Mouse (Mus musculus) lung, postnatal 36 days (tissue): ENCODE measurements around the gene Gm47996.
"Not testable (repeated sequence)": the region's sequence is repeated elsewhere in the genome, so short reads cannot be mapped to it uniquely, and the experiment has no call there.

ENCODE experiments used
- DNase-seq: peaks from one replicate; pipeline ENCODE4 v3.0.0; 2022; ENCODE audit warnings: mixed read lengths

Gm47996 gene

DNA sequence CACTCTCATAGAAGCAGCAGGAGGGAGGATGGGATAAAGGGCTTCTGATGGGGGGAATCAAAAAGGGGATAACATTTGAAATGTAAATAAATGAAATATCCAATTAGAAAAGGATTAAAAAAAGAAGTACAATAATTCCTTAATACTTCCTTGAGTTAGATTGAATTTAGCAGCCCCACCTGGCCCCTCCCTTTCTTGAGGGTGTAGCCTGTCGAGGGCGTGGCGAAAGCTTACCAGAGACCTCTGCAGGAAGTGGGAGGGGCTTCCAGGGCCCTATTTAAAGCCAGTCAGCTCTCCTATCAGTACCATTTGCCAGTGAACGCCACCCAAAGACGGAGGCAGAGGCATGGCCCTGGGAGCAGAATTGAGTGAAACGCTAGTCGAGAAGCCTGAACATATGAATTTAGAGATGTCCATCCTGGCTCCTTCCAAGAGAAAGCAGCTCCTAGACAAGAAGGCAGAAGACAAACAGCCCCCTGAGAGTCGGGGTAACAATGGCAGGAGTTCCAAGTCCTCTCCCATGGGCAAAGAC is at the start of gene Gm47996:
Gene Gm47996 (plus strand): TSS at position 308 of the 532 bp plus-strand sequence.
- DNase-seq, result not testable (repeated sequence)

DNA sequence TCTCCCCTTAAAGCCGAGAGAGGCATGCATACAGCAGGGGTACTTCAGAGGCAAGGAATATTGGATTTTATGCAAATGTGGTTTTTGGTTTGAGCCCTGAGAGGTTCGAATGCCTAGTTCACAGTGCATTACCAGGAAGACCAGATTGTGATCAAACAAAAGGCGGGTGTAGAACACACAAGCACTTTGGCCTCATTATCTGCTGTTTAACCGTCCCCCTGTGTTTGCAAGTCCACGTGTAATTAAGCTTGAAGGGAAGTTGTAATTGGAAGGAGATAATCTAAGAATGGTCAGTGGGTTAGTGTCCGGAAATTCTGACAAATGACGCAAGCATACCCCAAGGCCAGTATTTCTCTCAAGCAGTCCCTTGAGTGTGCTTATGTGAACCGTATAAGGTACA is 43.9 kb upstream of the Gm47996 start:
- no peak for DNase-seq

DNA sequence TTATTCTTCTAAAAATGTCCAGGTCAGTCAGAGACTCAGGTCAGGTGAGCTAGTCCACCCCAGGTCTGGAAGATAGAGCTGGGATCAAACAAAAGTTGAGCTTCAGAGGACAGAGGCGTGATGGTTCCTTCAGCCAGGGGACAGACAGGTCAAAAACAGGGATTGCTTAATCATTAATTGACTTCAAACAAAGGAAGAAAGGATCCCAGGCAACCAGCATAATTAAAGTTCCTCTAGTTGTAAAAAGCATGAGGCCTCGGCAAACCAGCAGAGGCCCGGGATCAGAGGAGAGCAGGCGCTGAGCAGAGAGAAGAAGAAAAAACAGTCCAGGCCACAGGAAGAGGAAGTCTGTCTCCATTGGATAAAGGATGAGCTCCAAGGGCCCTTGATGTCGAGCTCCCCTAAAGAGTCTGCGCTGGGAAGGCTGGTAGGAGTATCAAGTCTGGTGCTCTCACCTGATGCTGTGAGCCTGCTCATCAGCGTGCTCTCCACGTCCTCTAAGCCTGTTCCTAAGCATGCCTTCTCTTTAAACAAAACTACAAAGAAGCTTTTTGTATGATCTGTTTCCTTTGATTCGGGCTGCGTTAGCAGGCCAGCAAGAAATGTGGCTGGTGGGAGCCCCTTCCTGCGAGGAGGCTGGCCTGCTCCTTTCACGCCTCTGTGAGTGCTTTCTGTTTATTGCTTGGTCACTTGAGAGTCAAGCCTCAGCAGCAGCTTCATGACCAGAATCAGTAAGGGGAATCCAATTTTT is 42.5 kb upstream of the Gm47996 start:
- no peak for DNase-seq

DNA sequence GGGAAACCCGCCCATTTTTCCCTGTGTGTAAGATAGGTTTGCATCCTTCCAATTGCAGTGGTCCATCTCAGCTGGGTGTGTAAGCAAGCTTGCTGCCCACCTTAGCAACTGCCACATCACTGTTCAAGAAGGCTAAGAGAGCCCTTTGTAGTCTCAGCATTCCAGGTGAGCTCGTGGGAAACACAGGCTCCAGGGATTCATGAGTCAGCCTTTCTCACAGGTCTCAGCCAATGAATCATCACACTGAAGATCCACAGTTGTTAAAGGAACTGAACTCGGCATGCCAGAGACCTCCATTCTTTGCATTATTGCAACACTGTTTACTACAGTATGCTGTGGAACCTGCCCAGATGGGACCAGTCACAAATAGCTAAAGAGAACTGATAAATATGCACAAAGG is 41.3 kb upstream of the Gm47996 start:
- no peak for DNase-seq

DNA sequence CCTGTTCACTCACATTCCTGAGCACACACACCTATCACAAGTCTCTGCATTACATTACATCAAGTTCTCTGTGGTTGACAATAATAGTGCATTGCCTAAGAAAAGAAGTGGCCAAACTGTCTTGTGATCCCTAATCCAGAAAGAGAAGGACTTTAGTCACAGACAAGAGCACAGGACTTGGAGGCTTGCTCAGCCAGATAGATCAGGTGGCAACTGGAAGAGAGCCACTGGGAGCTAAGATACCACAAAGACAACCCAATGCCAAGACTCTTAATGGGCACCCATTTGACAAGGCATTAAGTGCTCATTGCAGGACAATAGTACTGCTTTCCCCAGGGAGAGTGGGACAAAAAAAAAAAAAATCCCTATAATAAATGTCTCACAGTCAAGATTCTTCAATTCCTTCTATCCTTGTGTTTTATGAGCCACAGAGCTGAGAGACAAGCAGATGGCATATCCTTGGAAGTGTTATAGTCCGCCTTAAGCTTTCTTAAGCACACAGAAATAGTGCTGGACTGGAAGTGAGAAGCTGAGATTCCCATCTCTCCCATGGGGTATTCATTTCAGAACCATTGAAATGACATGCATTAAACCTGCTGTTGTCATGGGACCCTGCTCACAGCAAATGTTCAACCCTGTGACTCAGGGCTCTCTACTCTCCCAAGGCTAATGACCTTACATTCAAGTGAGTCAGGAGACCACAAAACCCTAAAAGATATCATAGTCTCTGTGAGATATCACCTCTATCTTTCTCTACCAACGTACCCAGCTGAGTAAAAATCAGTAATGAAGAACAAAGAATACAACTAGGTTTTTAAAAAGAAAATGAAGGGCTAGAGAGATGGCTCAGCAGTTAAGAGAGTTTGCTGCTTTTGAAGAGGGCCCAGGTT is 38.1 kb upstream of the Gm47996 start:
- peak; percentile 13 for DNase-seq

DNA sequence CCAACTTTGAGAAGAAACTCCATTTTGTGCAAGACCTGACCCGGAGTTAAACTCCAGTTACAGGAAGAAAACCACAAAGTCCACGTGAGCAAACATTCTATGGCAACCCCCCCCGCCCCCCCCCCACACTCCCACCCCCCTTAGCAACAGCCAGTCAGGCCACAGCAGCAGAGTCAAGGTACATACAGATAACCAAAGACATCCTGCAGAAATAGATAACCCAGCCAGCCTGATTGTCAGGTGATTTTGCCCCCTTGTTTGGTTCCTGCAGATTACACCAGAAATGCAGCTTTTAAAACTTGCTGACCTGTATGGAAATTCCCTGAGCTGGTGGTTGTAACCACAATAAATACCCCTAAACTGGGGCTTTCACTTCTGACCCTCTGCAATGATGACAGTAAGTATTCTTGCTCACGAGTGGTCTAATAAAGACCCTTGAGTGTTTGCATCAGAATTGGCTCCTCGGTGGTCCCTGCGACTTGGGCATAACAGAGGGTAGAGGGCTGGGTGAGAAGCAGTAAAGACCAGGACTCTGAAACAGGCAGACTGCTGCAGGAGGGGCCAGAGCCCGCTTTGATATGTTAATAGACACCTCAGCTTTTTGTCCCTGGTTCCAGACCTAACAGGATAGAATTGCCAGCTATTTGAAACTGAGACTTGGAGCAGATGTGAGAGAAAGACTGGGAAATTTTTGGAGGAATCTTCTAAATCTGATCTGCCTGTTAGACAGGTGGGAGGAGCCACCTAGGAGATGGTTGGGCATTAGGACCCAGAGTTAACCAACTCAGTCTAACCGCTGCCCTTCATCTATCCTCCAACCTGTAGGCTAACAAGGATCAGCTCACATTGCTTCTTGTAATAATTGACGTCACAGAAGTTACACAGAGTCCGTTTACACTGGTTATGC is 32.6 kb upstream of the Gm47996 start:
- no peak for DNase-seq

DNA sequence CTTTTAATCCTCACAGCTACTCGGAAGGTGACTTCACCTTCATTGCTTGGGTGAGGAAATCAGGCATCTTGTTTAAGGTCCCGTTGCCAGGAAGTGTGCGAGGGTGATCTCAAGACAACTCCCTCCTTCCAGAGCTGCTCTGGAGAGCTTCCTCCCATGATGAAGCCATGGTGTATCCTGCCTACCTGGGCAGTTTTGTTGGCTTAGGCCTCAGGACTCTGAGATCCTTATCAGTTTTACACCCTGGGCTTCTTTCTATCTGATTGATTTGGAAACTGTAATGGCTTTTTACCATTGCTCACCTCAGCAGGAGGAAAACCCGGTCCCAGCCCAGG is 32.0 kb upstream of the Gm47996 start:
- peak; percentile 53 for DNase-seq

DNA sequence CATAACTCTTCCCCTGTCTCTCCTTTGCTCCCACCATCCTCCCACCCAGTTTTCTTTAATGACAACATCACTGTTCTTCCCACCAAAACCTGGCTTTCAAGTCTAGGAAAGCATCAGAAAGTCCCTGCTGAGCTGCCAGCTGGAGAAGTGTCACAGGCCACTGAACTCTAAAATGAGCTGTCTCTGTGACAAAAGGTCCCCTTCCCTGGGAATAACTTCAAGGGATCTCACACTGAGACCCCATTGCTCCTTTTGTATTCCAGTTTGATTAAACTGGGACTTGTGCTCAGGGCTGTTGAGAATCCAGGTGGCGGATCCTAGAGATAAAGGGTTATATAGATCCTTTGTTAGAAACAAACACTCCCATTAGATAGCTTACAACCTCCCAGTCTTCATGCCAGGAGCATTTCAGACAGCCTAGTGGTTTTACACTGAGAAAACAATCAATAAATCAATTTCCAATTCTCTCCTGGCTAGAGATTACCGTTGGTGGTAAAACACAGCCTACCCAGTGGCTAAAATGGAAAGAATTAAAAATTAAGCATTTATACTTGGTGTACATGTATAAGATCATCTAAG is 31.3 kb upstream of the Gm47996 start:
- DNase-seq, result no peak

DNA sequence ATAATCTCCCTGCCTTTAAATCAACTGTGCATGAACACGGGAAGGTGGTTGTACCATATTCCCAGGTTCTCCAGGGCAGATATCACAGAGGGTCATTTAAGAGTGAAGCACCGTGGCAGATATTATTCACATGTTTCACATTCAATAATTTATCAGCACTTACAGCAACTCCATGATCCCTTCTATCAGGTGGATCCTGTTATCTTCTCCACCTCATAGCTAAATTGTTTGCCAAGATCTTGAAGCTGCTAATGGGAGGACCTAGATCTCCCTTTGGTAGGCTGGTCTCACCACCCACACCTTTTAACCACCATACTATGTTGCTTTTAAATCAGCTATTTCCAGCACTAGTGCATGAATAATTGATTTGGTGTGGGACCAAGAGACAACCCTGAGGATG is 29.8 kb upstream of the Gm47996 start:
- no peak for DNase-seq

DNA sequence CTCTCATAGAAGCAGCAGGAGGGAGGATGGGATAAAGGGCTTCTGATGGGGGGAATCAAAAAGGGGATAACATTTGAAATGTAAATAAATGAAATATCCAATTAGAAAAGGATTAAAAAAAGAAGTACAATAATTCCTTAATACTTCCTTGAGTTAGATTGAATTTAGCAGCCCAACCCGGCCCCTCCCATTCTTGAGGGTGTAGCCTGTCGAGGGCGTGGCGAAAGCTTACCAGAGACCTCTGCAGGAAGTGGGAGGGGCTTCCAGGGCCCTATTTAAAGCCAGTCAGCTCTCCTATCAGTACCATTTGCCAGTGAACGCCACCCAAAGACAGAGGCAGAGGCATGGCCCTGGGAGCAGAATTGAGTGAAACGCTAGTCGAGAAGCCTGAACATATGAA is 27.7 kb upstream of the Gm47996 start, which contains the start of gene Gm47985:
Gene Gm47985 (plus strand): TSS at position 272 of the 400 bp plus-strand sequence.
- DNase-seq, result not testable (repeated sequence)

DNA sequence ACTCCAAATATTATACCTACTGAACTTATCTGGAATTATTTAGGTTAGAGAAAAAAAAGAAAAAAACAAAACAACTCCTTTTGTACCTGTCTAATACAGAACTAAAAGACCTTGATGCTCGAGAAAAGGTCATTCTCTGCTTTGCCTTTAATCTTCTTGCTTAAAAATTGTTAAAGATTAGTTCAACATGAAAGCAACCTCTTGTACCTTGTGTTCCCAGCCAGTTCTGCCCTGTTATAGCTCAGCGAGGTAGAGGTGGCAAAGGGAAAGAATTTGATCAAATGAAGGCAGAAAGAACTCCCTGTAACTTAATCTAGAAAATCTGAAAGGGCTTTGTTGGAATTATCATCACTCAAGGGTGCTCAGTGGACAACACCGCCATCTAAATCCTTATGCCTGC is 23.7 kb upstream of the Gm47996 start:
- DNase-seq, result not testable (repeated sequence)

DNA sequence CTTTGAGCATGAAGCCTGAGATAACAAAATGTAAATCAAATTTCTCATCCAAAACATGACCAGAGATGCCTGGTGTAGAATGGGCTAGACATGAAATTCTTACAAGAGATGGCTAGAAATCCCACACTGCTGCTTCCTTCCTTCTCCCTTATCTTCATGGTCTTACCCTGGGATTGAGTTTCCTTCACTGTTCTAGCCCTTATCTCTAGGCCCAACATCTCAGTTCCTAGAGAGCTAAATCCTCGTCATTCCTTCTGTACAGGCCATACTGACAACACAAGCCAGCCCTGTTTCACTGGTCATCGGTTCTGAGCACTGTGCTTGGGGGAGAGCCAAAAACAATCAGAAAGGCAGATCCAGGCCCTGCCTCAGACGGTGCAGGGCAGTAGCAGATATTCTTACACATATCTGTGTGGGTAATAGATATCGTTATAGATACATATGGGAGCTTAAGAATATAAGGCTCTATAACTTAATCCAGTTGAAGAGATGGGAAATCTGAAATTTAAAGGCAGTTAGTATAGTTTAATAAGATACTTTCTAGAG is 23.0 kb upstream of the Gm47996 start:
- DNase-seq, result not testable (repeated sequence)

DNA sequence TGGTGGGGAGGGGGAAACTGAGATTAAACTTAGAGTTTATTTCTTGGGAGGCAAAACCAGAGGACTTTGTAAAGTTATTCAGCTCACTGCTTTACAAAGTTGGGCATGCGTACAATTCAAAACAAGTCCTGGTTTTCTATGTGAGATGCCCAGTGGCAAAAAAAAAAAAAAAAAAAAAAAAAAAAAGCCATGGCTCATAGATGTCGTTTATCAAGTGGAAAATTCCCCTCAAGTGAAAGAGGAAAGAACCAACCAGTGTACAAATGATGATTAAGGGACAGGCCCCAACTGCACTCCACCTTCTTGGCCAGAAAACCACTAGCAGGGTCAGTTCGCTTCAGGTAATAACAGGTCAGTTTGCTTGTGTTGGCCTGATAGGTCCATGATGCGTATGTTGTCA is 21.5 kb upstream of the Gm47996 start:
- DNase-seq, result no peak

DNA sequence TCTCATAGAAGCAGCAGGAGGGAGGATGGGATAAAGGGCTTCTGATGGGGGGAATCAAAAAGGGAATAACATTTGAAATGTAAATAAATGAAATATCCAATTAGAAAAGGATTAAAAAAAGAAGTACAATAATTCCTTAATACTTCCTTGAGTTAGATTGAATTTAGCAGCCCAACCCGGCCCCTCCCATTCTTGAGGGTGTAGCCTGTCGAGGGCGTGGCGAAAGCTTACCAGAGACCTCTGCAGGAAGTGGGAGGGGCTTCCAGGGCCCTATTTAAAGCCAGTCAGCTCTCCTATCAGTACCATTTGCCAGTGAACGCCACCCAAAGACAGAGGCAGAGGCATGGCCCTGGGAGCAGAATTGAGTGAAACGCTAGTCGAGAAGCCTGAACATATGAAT is 17.9 kb upstream of the Gm47996 start, which contains the start of gene Gm8947:
Gene Gm8947 (plus strand): TSS at position 302 of the 400 bp plus-strand sequence.
- DNase-seq, result not testable (repeated sequence)

DNA sequence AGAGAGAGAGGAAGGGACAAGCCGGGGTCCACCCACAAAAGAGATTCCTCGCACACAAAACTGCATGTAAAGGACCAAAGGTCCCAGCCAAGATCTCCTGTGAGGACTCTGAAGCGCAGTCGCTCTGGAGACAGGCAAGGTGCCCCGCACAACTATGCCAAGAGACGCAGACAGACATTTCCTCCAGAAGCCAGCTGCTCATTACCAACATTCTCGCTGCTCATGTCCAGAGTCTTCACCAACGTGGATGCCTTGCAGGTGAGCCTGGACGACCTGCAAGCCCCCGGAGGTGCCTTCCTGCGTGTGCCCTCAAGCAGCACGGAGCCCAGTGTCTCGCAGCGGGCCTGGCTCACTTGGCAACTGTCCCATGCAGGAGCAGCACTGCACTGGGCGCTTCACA is 17.2 kb upstream of the Gm47996 start:
- not testable (repeated sequence) for DNase-seq

DNA sequence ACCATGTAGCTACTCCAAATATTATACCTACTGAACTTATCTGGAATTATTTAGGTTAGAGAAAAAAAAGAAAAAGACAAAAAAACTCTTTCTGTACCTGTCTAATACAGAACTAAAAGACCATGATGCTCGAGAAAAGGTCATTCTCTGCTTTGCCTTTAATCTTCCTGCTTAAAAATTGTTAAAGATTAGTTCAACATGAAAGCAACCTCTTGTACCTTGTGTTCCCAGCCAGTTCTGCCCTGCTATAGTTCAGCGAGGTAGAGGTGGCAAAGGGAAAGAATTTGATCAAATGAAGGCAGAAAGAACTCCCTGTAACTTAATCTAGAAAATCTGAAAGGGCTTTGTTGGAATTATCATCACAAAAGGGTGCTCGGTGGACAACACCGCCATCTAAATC is 13.9 kb upstream of the Gm47996 start:
- not testable (repeated sequence) for DNase-seq

DNA sequence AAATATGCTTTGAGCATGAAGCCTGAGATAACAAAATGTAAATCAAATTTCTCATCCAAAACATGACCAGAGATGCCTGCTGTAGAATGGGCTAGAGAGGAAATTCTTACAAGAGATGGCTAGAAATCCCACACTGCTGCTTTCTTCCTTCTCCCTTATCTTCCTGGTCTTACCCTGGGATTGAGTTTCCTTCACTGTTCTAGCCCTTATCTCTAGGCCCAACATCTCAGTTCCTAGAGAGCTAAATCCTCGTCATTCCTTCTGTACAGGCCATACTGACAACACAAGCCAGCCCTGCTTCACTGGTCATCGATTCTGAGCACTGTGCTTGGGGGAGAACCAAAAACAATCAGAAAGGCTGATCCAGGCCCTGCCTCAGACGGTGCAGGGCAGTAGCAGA is 13.2 kb upstream of the Gm47996 start:
- not testable (repeated sequence) for DNase-seq

DNA sequence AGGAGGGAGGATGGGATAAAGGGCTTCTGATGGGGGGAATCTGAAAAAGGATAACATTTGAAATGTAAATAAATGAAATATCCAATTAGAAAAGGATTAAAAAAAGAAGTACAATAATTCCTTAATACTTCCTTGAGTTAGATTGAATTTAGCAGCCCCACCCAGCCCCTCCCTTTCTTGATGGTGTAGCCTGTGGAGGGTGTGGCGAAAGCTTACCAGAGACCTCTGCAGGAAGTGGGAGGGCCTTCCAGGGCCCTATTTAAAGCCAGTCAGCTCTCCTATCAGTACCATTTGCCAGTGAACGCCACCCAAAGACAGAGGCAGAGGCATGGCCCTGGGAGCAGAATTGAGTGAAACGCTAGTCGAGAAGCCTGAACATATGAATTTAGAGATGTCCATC is 11.8 kb upstream of the Gm47996 start, which contains the start of gene Gm47995:
Gene Gm47995 (plus strand): TSS at position 329 of the 400 bp plus-strand sequence.
- DNase-seq, result not testable (repeated sequence)

DNA sequence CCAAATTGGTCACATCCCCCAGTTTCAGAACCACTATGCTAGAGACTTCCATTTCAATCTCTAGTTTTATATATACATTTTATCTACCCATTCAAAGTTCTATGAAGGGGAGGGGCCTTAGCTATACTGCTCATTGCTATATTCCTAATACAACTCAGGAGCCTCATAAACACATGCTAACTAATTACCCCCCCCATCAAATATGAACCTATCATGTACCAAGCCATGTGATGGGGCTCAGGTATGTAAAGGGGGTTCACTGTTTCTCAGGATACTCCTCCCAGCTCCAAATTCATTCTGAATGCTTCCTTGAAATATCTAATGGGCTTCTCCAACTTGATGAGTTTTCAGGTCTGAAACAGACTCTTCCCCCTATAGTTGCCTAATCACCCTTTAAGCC is 9.3 kb upstream of the Gm47996 start:
- DNase-seq, result not testable (repeated sequence)

DNA sequence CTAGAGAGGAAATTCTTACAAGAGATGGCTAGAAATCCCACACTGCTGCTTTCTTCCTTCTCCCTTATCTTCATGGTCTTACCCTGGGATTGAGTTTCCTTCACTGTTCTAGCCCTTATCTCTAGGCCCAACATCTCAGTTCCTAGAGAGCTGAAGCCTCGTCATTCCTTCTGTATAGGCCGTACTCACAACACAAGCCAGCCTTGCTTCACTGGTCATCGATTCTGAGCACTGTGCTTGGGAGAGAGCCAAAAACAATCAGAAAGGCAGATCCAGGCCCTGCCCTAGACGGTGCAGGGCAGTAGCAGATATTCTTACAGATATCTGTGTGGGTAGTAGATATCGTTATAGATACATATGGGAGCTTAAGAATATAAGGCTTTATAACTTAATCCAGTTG is 7.2 kb upstream of the Gm47996 start:
- DNase-seq, result not testable (repeated sequence)

DNA sequence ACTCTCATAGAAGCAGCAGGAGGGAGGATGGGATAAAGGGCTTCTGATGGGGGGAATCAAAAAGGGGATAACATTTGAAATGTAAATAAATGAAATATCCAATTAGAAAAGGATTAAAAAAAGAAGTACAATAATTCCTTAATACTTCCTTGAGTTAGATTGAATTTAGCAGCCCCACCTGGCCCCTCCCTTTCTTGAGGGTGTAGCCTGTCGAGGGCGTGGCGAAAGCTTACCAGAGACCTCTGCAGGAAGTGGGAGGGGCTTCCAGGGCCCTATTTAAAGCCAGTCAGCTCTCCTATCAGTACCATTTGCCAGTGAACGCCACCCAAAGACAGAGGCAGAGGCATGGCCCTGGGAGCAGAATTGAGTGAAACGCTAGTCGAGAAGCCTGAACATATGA is 6.1 kb upstream of the Gm47996 start, which contains the start of gene 3110040M04Rik:
Gene 3110040M04Rik (plus strand): TSS at position 304 of the 400 bp plus-strand sequence.
- not testable (repeated sequence) for DNase-seq

DNA sequence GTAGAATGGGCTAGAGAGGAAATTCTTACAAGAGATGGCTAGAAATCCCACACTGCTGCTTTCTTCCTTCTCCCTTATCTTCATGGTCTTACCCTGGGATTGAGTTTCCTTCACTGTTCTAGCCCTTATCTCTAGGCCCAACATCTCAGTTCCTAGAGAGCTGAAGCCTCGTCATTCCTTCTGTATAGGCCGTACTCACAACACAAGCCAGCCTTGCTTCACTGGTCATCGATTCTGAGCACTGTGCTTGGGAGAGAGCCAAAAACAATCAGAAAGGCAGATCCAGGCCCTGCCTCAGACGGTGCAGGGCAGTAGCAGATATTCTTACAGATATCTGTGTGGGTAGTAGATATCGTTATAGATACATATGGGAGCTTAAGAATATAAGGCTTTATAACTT is 1.4 kb upstream of the Gm47996 start:
- DNase-seq, result not testable (repeated sequence)
